Mouse (Mus musculus) ovary, postnatal 36 days (tissue): ENCODE measurements around the gene Taf15.
A peak's percentile ranks its signal among the peaks of the same experiment; 100 is the strongest.

Experiments used
- DNase-seq: peaks from one replicate; pipeline ENCODE4 v3.0.0; 2022; ENCODE audit warnings: low spot score, mixed read lengths

The Taf15 gene

DNA sequence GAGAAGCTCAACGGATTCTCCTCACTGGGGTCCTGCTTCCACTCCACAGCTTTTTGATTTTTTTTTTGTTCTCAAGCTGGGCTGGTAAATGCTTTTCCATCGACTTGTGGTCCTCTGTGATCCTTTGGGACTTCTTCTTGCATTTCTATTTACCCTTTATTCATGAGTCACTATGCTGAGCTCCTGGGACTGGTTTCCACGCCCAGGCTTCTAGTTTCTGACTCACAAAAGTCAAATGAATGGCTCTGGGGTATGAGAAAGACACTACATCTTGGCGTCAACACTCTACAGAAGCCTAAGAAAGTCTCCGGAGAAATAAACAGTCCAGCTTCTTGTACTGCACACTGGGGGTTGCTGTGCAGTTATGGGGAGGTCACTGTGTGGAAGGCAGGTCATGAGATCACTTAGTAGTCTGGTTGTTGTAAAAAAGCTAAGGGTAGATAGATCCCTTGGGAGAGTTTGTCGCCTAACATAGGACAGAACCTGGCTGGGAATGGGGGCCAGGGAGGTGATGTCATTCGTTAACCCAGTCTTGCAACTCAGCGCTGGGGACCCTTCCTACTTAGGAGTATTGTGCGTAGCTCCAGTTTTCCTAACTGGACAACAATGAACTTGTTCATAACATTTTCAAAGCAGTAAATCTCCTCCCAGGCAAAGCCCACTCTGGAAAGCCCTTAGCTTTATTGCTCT is 14.8 kb upstream of the Taf15 start:
- no peak for DNase-seq

DNA sequence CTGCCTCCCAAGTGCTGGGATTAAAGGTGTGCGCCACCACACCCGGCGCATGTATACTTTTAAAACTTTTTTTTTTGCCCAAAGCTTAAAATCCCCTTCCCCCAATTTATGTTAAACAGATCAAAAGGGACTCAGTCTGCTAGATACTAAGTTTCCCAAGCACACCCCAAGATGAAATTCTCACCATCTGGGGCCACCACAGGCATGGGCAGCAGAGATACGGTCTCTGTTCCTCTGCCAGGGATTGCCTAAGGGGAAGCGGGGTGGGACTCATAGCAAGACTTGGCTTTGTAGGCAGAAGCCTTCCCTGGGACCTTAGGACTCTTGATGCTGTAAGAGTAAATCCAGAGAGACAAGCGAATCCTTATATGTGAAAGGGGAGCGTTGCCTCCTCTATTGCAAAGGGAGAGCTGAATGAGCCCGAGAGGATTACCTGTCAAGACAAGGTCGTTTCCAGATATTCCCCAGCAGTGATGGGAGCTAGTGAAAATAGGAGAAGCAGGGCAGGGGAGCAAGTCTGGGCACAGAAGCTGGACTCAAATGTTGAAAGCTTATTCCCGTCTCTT is 11.3 kb upstream of the Taf15 start:
- no peak for DNase-seq

DNA sequence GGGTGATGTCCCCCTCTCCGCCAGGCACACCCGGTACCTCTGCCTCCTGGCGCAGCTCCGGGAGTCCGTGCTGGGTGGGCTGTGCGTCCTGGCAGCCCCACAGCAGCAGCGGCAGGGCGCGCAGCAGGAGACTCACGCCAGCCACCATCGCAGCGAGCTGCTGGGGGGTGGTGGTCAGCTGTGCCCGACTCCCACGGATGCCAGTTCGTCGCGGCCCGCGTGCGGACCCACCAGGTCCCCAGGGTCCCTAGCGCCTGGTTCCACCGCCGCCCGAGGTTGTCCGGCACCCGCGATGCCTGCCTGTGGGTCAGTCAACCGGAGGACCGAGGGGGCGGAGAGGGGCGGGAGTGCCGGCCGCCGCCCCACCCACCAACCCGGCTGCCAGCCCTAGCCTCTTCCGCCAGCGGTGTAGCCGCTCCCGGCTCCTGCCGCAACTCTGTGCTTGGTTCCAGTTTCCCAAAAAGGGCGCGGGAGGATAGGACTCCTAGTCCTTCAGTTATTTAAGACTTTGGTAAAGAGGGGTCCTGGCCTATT is 10.1 kb upstream of the Taf15 start, which contains the start of gene Mmp28:
Mmp28 (minus strand) TSS at position 361 of the 534 bp plus-strand sequence.
- DNase-seq, result peak; percentile 64

DNA sequence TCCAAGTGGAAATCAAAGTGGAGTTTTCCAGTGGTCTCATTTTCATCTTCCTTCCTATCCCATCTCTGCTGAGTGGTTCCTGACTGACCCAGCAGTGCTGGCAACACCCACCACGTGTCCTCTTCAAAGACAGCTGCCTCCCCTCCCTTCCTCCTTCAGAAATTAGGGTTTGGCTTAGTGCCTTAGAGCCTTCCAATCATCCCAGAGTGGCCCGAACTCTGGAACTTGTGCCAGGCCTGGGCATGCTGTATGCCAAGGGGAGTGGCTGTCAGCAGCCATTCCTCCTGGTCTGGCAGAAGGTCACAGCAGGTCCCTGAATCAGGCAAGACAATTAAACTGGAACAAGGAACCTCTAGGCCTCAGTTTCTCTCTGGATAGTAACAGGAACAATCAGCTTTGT is 6.9 kb upstream of the Taf15 start:
- DNase-seq, result peak; percentile 43

- no peak for DNase-seq
These were observed 5.7 kb upstream of the Taf15 start for GRCm38 (mm10) chr11:83467120-83467652.

GRCm38 (mm10) chr11:83468765-83469164 is 4.1 kb upstream of the Taf15 start:
- no peak for DNase-seq

GRCm38 (mm10) chr11:83471766-83472165 is 1.1 kb upstream of the Taf15 start:
- DNase-seq, result no peak

DNA sequence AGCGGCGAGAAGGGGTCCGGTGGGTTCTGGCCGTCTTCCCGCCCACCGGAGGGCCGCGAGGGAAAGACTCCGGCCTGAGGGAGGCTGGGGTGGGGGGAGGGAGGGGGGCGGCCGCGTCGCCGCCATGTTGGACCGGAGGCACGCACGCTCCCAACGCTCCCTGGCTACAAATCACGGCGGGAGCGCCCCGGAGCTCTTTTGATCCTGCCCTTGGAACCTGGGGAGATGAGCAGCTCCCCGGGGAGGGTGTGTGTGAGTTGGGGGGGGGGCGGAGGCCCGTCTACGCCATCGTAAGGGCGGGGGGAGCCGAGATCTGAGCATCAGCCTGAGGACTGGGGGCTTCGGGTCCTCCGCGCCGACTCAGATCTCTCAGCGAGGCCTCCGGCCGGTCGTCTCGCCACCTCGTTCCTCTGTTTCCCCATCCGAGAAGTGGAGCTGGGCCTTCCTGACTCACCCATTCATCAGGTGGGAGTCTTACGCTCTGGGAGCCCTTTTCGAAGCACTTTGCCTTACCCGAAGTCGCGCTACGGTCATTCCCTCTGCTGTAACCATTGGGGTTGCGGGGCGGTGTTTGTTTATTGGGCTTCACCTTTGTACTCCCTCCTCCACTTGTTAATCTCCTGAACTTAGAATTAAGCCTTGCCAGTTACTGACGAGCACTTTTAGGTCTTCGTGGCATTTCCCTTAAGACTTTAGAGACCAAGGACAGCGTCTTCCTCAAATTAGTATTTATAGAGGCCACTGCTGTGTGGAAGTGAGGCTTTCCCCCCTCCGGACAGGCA is 540 bp downstream of the Taf15 start:
- no peak for DNase-seq

DNA sequence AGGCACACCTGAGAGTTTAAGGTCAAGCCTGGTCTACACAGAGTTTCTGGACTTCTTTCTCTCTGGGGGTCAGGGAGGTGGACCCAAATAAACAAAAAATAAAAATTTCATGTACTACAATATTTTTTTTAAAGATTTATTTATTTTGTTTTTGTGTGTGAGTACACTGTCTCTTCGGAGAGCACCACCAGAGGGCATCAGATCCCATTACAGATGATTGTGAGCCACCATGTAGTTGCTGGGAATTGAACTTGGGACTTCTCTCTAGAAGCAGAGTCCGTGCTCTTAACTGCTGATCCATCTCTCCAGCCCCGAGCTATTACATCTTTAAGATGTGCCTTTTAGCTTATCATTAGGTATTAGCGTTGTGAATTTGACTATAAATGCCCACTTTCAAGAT is 18.6 kb downstream of the Taf15 start:
- DNase-seq, result no peak

GRCm38 (mm10) chr11:83495571-83495970 is 22.7 kb downstream of the Taf15 start:
- no peak for DNase-seq

DNA sequence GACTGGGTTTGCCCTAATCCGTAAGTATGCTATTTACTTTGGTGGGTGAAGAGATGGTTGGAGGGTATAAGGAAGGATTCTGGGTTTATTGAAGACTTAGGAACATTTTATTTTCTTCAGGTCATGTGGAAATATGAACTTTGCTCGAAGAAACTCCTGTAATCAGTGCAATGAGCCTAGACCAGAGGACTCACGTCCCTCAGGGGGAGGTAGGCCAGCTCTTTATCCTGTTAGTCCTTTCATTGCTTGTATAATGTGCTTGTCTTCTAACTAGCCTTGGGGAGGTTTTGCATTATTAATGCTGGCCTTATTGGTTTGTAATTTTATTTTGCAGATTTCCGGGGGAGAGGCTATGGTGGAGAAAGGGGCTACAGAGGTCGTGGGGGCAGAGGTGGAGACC is 31.4 kb downstream of the Taf15 start:
- DNase-seq, result no peak

- DNase-seq, result no peak
These were observed 36.6 kb downstream of the Taf15 start for GRCm38 (mm10) chr11:83509521-83509920.

- DNase-seq, result no peak
These were observed 44.3 kb downstream of the Taf15 start for GRCm38 (mm10) chr11:83517153-83517552.

GRCm38 (mm10) chr11:83518371-83518770 is 45.5 kb downstream of the Taf15 start:
- no peak for DNase-seq

DNA sequence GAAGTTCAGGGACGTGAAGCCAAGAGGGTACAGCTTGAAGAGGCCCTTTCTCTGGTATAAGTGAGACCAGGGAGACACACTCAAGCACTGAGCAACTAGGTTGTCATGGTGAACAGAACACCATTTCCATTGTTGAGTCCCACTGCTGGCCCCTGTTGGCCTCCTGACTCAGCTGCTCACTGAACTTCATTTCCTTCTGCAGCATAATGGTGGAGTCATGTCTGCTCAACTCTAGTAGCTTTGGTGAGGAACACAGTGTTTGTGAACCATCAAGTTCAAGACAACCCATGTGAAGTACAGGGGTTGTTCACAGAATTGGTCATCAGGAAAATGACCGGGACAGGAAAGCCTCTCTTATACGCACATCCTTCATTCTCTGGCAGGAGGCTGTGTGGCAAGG is 49.2 kb downstream of the Taf15 start, which contains the start of gene Heatr9:
Heatr9 (minus strand) TSS at position 101 of the 400 bp plus-strand sequence.
- DNase-seq, result no peak

DNA sequence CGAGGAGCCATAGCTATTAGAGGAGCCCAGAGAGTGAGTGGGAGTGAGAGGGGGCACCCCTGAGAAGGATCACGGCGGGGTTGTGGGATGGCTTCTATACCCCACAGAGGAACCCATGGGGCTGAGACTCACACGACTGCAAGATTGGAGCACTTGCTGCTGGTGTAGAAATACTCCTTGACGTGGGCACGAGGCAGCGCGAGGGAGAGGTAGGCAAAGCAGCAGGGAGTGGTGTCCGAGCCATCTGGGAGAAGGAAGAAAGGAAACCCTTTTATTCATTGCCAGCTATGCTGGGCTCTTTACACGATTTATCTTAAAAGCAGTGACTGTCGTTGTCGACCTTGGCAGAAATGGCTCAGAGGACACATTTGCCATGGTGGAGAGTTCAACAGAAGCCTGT is 56.1 kb downstream of the Taf15 start:
- no peak for DNase-seq

DNA sequence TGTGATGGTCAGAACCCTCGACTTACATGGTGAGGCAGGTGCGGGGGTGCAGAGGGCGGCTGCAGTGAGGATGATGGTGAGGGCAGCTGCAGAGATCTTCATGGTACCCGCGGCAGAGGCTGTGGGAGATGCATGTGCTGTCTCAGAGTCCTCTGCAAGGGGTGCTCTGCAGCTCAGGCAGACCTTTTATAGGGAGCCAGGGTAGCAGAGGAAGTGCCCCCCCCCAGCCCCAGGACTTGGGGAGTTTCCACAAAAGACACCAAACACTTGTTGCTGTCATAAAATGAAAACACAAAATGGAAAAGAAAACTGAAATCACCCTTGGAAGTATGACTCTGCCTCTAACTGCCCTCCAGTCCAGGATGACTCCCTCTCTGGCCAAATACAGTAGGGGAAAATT is 57.5 kb downstream of the Taf15 start, which contains the start of gene Ccl5:
Ccl5 (minus strand) TSS at position 159 of the 400 bp plus-strand sequence.
- DNase-seq, result no peak

GRCm38 (mm10) chr11:83533192-83533591 is 60.3 kb downstream of the Taf15 start:
- no peak for DNase-seq

- no peak for DNase-seq
These were observed 61.3 kb downstream of the Taf15 start for GRCm38 (mm10) chr11:83534143-83534542.

- peak; percentile 62 for DNase-seq
These were observed 61.9 kb downstream of the Taf15 start for GRCm38 (mm10) chr11:83534609-83535423.

GRCm38 (mm10) chr11:83536831-83537230 is 63.9 kb downstream of the Taf15 start:
- no peak for DNase-seq
